Mouse (Mus musculus): ENCODE measurements at regions not wholly inside any gene's neighbourhood (a gene's known extent, or its start where the extent isn't known, plus 50 kb on each side); places are given as distances from the start of the nearest gene placed in this dataset.

- TF ChIP-seq CTCF (IDR thresholded peaks at IDR 0.05; ENCODE audit: insufficient read depth, low read length): no peak
- no peak for TF ChIP-seq POLR2A (IDR thresholded peaks at IDR 0.05; ENCODE audit: borderline replicate concordance, extremely low read depth, low read depth, low read length)
Observed at GRCm38 (mm10) chr13:72167434-72167833, 203.9 kb upstream of the Irx1 start.
